10 mouse cellular contexts compared by ENCODE assay signal in the genomic region with DNA sequence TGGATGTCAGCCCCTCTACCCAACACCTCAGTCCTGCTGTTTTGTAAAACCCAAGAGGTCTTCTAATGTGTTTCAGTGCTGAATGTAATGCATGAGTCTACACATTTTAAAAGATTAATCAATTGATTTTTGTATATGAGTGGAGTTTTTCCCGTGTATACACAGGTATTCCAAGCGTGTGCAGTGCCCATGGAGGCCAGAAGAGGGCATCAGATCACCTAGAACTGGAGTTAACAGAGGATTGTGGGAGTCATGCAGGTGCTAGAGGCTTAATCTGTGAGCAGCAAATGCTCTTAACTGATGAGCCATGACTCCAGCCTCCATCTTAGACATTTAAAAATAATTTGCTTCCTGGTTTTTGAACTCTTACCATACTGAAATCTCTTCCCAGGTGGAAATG.
DNase-seq lines count a peak whose midpoint lies in the region; ATAC-seq and TF ChIP-seq lines count a peak whose summit lies in the region.
"Had no signal": no experiment of that assay in that cellular context is flagged by ENCODE, and none has a peak within 500 bp of the region (broad histone marks: within the 10 kb centered on the region; RNA-seq: fewer than 3 reads in every experiment).

No protein-coding gene starts in this region.

- no peak overlapping the region for H3K4me2 ChIP-seq in kidney, embryonic 16.5 days (replicated peaks; ENCODE audit: low read depth, low read length)
- H3K4me2 ChIP-seq in stomach, postnatal 0 days (replicated peaks; ENCODE audit: low read depth) = no peak overlapping the region
- H3K4me2 ChIP-seq: limb, embryonic 15.5 days had no signal

- no peak for TF ChIP-seq EP300 in stomach, postnatal 0 days (optimal IDR thresholded peaks at IDR 0.05)

- H3K27ac ChIP-seq in kidney, embryonic 16.5 days (ENCODE audit: low read length) = no peak overlapping the region
- H3K27ac ChIP-seq in stomach, postnatal 0 days (replicated peaks) = no peak overlapping the region
- H3K27ac ChIP-seq: limb, embryonic 15.5 days had no signal

- TF ChIP-seq CTCF in stomach, postnatal 0 days (IDR thresholded peaks at IDR 0.05; ENCODE audit: low read depth) = peak; percentile 54

- H3K9me3 ChIP-seq in kidney, embryonic 16.5 days (ENCODE audit: low read length) = no peaks in the 10 kb centered on the region
- no peaks in the 10 kb centered on the region for H3K9me3 ChIP-seq in stomach, postnatal 0 days (ENCODE audit: control insufficient read depth, low read length)
- H3K9me3 ChIP-seq: limb, embryonic 15.5 days had no signal

- H3K36me3 ChIP-seq in kidney, embryonic 16.5 days (ENCODE audit: insufficient read depth, low read length) = no peaks in the 10 kb centered on the region
- H3K36me3 ChIP-seq in stomach, postnatal 0 days (ENCODE audit: control insufficient read depth, insufficient read depth, low read length) = no peaks in the 10 kb centered on the region
- H3K36me3 ChIP-seq: limb, embryonic 15.5 days had no signal

- peak; percentile 17 for DNase-seq in kidney, adult 18-20 months
- DNase-seq in testis, postnatal 10 days (ENCODE audit: low spot score) = peak; percentile 44
- DNase-seq in testis, postnatal 14 days (ENCODE audit: low spot score) = no peak
- peak; percentile 49 for DNase-seq in embryo, embryonic 10 days (ENCODE audit: low spot score)
- no peak for DNase-seq in stomach, postnatal 0 days (ENCODE audit: low spot score)
- no peak for DNase-seq in Muller cell, postnatal 12 days (ENCODE audit: inconsistent ontology term)
- DNase-seq: thymus, postnatal 36 days had no signal

- no peak overlapping the region for H3K4me3 ChIP-seq in kidney, embryonic 16.5 days (ENCODE audit: low read length)
- no peak overlapping the region for H3K4me3 ChIP-seq in stomach, postnatal 0 days (ENCODE audit: low read depth, low read length)
- H3K4me3 ChIP-seq: limb, embryonic 15.5 days had no signal

- WGBS in kidney, embryonic 16.5 days = 22% methylated on average over 2 of the region's 2 CpGs
- WGBS in stomach, postnatal 0 days = 24% methylated on average over 2 of the region's 2 CpGs

- no peaks in the 10 kb centered on the region for H3K4me1 ChIP-seq in kidney, embryonic 16.5 days (ENCODE audit: insufficient read depth, low read length)
- no peaks in the 10 kb centered on the region for H3K4me1 ChIP-seq in stomach, postnatal 0 days (replicated peaks; ENCODE audit: control insufficient read depth, insufficient read depth)
- H3K4me1 ChIP-seq: limb, embryonic 15.5 days had no signal

- no peak for ATAC-seq in kidney, embryonic 16.5 days (ENCODE audit: low FRiP score, low TSS enrichment)
- no peak for ATAC-seq in stomach, postnatal 0 days (ENCODE audit: low FRiP score, low TSS enrichment)
- ATAC-seq: inflammation-experienced regulatory T-cells, adult 6 months had no signal

- H3K9ac ChIP-seq in kidney, embryonic 16.5 days (replicated peaks; ENCODE audit: low read length) = no peak overlapping the region
- H3K9ac ChIP-seq in stomach, postnatal 0 days (ENCODE audit: low read length) = no peak overlapping the region
- H3K9ac ChIP-seq: limb, embryonic 15.5 days had no signal

- no peaks in the 10 kb centered on the region for H3K27me3 ChIP-seq in kidney, embryonic 16.5 days (ENCODE audit: insufficient read depth, low read length)
- H3K27me3 ChIP-seq in stomach, postnatal 0 days (ENCODE audit: control insufficient read depth, insufficient read depth, low read length) = no peaks in the 10 kb centered on the region
- H3K27me3 ChIP-seq: limb, embryonic 15.5 days had no signal

Comparison
In these comparisons a context has a peak if more than half of its experiments do, and no peak if none do; other contexts are left out.
1. DNase-seq: peak in kidney, adult 18-20 months (single experiment), testis, postnatal 10 days (single experiment) and embryo, embryonic 10 days (single experiment); none in testis, postnatal 14 days (single experiment), stomach, postnatal 0 days (single experiment) and Muller cell, postnatal 12 days (single experiment).